Mouse (Mus musculus): ENCODE results near the gene Rrp36.

The Rrp36 gene

DNA sequence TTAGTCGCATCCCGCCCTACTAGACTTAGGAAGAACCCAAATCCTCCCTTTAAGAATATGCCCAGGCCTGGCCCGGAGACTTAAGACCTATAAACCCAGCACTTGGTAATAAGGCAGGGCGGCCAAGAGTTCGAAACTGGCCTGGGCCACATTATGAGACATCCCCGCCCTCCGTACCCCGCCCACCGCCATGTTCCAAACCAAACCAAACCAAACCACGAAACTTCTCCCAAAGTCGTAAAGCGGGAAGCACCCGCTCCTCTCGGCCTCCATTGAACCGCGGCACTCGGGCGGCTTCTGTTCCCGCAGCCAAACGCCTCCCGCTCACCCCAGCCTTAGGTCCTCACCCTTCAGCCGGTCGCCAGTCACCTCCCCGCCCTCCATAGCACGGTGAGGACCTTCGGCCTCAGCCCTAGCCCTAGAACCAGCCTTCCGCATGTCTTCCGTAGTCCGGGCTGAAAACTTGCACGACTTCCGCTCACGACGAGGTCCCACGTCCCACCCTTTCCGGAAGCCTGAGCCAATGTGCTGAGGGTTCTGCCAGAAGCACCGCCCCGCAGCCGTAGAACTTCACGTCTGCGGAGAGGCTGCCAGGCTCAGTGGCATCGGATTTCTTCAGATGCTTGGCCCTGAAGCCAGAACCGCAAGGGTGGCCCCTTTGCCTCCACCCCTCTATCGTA, at the start of gene Rrp36:
Rrp36 (minus strand) TSS at position 503 of the 680 bp plus-strand sequence.
- DNase-seq (ENCODE audit: low spot score in 2 of 2) = peak; percentile 77 to 83

DNA sequence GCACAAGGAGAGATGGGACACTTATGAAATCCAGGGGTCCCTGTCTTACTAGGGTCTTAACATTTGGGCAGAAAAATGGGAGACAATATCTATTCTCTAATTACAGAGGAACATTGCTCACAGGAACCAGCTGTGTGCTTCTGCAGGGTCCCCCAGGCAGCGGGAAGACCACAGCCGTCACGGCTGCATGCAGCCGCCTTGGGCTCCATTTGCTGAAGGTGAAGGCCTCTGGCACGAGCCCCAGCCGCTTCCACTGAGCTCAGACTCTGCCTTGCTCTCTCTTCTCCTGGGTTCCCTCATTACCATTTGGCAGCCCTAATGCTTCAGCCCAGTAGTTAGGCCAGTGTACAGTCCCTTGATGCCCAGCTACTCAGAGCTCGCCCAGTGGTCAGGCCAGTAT, 46.9 kb upstream of the Rrp36 start:
- no peak for DNase-seq (ENCODE audit: low spot score in 2 of 2)

DNA sequence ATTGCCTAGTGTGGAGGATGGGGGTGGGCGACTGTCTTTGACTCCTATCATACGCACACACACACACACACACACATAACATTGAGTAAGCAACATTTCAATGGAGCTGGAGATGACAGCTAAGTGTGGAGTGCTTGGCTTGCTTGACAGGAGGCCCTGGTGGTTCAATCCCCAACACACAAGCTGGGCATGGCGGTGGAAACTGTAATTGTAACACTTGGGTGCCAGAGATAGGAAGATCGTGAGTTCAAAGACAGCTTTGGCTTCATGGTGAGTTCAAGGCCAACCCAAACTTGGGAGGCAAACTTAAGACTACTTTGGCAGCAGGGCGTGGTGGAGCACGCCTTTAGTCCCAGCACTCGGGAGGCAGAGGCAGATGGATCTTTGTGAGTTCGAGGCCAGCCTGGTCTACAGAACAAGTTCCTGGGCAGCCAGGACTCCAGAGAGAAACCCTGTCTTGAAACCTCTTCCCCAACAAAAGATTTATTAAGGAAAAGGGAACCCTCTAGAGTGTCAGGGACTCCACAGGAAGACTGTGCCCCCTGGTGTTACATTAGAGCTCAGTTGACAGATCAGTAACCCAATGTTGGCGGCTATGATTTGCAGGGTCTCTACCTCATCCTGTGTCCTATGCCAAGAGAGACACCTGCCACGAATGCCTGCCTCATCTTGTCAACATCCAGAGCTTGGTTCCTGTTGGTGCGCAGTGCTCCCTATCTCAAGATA, 40.8 kb upstream of the Rrp36 start:
- DNase-seq (ENCODE audit: low spot score in 2 of 2) = peak in 1 of 2 experiments; percentile 40

DNA sequence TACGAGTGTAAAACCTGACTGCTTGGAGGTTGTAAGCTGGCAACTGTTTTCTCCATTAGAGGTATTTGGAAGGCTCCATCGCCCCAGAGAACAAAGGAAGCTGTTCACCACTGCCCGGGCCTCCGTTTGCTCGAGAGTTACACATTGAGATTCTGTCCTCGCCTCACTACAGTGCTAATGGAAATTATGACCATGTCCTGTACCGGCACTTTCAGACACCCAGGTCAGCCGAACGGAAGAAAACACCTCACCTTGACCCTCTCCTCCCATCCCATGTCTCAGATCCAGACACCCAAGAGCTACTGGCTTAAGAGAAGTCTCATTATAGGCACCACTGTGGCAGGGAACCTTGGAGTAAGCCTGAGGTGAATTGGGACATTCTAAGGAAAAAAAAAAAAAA, 39.7 kb upstream of the Rrp36 start:
- no peak for DNase-seq (ENCODE audit: low spot score in 2 of 2)

DNA sequence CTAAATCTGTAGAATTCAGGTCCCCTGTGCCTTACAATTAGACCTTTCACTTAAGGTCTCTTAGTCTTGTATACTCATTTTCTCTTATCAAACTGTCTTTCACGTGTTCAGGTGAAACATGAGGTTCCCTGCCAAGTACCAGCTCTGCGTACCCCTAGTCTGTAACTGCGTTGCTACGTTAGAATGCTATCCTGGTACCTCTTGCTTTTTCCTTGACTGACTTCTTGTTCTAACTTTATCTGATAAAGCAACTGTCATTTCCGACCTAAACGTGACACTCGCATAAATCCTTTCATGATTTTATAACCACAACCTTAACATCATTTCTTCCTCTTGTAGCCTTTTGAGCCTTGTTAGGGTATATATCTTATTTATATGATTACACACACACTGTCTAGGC, 38.3 kb upstream of the Rrp36 start:
- DNase-seq (ENCODE audit: low spot score in 2 of 2) = no peak

DNA sequence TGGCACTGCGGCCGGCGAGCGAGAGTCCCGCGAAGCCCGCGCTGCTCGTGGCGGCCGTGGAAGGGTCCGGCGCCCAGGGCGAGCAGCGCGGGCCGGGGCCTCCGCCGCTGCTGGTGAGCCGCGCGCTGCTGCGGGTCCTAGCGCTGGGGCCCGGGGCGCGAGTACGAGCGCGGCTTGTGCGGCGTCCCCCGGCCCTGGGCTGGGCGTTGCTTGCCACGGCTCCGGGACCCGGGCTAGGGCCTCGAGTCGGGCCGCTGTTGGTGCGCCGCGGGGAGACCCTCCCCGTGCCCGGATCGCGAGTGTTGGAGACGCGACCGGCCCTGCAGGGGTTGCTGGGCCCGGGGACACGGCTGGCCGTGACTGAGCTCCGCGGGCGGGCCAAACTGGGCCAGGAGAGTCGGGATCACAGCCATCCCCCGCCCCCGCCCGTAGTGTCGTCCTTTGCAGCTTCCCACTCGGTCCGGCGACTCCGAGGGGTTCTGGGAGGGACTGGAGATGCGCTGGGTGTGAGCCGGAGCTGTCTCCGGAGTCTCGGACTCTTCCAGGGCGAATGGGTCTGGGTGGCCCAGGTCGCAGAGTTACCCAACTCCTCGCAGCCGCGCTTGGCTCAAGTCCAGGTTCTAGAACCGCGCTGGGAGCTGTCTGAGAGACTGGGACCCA, 37.6 kb upstream of the Rrp36 start:
- DNase-seq (ENCODE audit: low spot score in 2 of 2) = peak in 1 of 2 experiments; percentile 28

DNA sequence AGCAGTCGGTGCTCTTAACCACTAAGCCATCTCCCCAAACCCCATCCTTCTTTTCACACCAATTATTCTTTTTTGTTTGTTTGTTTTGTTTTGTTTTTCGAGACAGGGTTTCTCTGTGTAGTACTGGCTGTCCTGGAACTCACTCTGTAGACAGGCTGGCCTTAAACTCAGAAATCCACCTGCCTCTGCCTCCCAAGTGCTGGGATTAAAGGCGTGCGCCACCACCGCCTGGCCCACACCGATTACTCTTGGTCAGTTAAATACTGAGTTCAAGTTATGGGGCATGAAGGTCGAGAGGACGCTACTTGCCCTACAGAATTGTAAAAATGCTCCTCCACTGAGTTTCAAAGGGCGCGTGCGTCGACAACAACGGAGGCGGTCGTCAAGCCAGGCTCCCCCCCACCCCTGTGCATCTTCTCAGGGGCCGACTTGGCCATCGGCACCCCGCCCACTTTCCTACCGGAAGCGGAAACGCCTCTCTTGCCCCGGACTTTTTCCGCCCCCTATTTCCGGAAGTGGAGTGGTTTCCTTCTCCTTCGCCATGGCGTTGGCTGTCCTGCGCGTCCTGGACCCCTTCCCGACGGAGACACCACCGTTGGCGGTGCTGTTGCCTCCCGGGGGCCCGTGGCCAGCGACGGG, 36.9 kb upstream of the Rrp36 start, which contains the start of gene Pex6:
Pex6 (plus strand) TSS at position 505 of the 639 bp plus-strand sequence.
- DNase-seq (ENCODE audit: low spot score in 2 of 2) = peak; percentile 91 to 94

DNA sequence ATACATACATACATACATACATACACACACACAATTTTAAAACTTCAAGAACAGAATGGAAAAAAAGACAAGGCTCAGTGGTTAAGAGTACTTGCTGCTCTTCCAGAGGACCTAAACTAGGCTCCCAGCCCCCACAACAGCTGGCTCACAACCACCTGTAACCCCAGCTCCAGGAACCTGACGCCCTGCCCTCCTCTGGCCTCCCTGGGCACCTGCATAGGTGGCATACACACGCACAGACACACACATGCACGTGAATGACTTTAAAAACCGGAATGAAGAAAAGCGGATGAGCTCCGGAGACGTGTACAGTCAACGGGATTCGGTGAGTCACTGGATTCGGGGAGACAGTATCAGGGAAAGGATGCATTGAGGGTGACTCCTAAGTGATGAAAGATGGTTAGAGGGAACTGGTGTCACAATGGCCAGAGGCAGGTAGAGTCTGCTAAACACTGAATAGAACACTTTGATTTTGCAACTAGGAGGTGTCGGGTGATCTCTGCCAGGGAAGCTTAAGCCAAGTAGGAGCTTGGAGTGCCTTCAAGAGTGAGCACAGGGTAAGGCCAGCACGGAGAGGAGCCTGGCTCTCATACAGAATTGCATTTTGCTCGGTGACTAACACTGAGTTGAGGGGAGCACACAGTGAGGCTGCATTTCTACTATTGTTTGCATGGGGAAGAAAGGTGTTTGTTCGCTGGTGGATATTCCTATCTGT, 32.4 kb upstream of the Rrp36 start:
- DNase-seq (ENCODE audit: low spot score in 2 of 2) = no peak

DNA sequence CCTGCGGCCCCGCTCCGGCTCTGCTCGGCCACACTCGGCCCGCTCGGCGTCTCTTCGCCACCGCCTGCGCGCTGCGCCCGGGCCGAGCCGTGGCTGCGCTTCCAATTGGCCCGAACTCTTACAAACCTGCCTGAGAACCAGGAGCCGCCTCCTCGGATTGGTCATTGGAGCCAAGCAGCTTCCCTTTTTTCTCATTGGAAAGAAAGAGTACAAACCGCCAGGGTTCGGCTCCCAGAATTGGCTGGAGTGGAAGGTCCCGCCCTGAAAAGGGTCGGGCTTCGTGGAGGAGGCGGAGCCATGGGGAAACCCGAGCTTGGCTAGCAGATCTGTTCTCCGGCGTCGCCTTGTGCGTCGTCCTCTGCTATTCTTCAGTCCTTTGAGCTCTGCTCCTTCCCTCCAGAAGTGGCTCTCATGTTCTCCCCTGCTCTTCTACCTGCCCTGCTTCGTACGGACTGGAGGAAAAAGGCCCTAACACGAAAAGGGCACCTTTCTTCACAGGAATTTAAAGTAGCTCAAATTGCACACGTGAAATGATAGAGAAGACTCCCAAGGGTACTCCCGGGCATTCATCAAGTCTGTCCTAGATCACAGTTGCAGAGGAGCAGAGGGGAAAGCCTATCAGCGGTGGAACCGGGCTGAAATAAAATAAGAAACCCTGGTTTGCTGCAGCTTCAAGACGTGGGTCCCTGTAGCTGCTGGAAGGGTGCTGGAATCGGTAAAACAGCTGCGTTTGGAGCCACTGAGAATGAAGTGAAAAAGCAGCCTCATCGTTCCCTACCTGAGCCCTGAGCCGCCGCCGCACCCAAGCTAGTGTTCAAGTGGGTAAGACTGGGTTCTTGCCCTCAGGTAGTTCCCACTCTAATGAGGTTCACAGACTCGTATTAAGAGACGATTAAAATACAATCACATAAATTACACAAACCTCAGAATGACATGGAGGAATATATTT, 31.0 kb upstream of the Rrp36 start, which contains the start of gene Ppp2r5d:
Ppp2r5d (minus strand) TSS at position 225 of the 949 bp plus-strand sequence.
- DNase-seq (ENCODE audit: low spot score in 2 of 2) = peak; percentile 93 to 95

DNA sequence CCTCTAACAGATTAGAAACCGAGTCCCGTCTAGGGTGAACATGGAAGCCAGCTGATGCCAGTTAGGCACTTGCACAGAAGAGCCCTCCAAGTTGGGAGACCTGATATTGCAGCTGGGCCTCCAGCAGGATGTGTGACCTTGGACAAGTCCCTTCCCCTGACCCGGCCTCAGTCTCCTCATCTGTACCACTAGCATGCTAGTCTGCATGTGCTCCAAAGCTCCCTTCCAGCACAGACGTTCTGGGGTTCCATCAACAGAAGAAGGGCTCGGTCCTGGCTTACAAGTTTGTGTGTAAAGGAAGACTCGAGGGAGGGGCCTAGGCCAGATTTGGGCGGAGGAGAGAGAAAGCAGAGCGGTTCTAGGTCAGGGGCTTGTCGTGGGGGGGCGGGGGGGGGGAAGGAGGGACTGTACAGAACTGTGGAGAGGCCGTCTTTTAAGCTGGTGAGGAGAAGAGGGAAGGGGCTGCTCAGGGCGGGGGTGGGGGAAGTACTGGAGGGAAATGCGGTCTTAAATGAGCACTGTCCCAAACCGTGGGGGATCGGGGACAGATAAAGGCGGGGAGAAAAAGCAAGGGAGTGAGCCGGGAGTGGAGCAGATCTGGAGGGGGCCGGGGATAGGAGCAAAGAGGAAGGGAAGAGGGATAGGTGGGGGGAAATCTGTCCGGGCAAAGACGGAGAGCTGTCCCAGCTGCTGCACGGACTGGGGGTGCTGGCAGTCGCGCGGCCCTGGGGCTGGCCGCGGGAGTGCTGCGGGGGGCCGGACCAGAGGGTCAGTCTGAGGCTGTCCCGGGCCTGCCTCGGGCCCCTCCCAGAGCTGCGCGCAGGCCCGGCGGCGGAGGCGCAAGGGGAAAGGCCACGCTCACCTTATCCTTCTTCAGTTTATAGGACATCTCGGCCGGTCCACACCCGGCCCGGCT, 30.1 kb upstream of the Rrp36 start:
- DNase-seq (ENCODE audit: low spot score in 2 of 2) = no peak

DNA sequence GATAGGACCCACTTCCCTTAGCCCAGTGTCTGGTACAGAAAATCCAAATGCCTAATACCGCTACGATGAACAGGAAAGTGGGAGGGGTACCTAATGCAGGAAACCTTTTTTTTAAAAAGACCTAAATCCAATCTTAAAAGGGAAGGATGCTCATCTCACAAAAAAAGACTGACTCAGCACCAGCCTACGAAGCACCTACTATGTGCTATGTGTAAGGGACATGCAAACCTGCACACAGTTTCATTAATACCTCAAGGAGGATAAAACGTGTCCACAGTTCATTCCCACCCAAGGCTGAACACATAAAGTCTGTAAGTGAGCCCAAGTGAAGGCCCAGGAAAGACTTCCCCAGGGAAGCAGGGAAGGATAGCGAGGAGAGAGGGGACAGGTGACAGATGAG, 28.4 kb upstream of the Rrp36 start:
- no peak for DNase-seq (ENCODE audit: low spot score in 2 of 2)

DNA sequence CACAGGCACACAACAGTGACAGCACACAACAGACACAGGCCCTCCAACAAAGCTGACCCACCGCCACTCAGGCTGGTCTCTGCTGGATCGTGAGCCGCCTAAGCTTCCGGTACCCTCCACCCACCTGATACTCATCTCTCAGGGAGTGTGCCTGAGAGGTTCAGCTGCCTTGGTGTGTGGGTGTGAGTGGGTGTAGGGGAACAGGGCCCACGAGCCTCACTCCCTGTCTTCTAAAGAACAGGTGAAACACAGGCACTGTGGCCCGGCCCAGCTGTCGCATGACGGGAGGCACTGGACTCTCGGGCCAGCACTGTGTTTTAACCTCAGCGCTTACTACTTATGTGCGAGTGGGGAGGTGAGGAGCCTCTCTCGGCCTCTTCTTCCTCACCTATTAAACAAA, 27.9 kb upstream of the Rrp36 start:
- DNase-seq (ENCODE audit: low spot score in 2 of 2) = no peak

DNA sequence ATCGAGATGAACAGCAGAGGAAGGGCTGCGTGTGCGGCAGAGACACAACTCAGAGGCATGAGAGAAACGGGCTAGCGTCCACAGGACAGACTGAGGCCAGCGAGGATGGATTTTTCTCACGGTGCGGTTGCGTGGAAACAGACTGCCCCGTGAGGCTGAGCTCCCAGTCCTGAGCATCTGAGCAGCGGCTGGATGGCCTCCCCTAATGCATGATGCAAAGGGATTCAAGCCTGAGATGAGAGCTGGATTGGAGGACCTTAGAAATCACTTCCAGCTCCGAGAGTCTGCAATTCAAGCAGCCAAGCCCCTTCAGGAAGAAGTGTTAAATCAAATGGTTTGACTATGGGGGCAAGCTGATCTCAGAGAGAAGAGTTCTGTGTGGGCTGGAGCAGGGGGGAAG, 27.3 kb upstream of the Rrp36 start:
- DNase-seq (ENCODE audit: low spot score in 2 of 2) = no peak

DNA sequence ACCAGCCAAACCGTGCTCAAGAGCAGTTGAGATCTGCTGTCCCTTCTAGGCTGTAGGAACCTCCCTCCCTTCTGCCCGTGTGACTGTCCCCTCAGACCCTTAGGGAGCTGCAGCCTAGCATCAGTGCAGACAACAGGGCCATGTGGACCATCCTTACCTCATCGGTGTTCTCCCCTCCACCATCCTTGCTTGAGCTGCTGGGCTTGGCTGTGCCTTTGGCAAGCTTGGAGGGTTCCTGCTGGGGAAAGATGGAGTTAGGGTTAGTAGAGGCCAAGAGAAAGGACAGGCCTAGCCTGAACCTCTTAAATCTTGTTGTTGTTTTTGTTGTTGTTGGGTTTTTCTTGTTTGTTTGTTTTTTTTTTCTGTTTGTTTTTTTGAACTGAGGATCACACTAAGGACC, 25.8 kb upstream of the Rrp36 start:
- no peak for DNase-seq (ENCODE audit: low spot score in 2 of 2)

DNA sequence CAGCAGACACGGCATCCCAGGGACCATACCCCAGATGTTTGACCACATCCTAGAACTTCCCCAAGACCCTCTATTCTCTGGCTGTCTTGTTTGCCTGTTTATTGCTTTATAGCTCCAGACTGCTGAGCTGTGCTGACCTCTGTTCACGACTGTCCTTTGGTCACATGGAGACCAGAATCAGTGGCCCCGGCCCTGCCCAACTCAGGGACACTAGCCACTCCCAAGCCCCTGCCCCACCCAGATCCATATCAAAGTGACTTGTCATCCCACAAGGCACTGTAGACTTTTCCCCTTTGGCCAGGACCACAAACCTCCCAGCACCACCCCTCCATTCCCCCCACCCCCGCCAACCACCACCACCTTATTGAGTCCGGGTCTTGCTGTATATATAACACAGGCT, 25.1 kb upstream of the Rrp36 start:
- no peak for DNase-seq (ENCODE audit: low spot score in 2 of 2)

DNA sequence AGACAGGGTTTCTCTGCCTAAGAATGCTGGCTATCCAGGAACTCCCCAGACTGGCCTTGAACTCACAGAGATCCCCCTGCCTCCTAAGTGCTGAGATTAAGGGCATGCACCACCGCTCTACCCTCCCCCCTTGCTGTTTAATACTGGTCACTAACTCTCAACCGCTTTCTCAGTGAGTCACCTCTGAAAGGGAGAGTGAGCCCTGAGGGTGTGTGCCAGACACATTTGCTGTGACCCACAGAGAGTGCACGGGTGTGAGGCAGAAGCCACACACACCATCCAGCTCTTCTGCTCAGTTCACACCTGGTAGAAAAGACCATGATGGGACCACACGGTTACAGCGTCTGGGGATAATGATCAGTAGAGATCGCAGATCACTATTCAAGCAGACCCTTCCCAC, 24.4 kb upstream of the Rrp36 start:
- DNase-seq (ENCODE audit: low spot score in 2 of 2) = no peak

DNA sequence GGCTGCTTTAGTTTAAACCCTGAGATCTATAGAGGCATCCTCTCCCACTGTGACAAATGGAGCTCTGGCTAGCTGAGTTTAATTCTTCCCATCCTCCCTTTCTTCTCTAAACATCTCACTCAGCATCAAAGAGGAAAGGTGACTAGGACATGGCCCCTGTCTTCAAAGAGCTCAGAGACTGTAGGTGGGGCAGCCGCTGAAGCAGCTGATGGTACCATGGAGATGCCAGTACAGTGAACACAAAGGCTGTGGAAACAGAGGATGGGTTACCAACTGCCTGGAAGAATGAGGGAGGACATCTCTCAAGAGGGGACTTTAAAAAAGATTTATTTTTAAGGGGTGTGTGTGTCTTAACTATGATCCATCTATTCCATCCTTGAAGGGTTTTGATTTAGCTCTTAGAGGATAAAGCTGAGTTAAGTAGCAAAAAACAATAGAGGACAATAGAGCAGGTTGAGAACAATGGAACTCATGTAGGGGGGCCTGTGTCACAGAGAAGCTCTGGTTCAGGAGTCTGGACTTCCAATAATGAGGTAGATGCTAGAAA, 20.4 kb upstream of the Rrp36 start:
- no peak for DNase-seq (ENCODE audit: low spot score in 2 of 2)

DNA sequence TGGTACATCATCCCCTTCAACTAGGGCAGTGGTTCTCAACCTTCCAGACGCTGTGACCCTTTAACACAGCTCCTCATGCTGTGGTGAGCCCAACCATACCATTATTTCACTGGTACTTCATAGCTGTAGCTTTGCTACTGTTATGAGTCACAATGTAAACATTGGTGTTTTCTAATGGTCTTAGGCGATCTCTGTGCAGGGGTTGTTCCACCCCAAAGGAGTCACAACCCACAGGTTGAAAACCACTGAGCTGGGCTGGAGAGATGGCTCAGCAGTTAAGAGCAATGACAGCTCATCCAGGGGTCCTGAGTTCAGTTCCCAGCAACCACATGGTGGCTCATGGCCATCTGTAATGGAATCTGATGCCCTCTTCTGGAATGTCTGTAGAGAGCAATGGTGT, 17.2 kb upstream of the Rrp36 start:
- DNase-seq (ENCODE audit: low spot score in 2 of 2) = no peak

DNA sequence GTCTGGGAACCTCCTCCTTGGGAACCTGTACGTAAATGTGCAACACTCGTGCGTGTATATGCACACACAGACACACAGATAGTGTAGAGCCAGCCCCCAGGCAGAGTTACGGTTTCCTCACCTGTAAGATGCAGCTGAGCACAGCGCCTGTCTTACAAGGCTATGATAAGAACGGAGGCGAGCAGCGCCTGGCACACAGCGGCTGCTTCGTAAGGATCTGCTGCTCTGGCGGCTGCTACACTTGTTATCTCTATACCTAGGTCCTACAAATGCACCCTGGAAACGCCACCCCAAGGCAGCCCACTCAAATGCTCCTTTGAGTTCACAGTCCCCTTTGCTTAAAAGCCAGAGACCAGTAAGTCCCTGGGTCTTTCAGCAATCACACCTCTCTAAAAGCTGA, 16.5 kb upstream of the Rrp36 start:
- no peak for DNase-seq (ENCODE audit: low spot score in 2 of 2)
